In the genomic region with DNA sequence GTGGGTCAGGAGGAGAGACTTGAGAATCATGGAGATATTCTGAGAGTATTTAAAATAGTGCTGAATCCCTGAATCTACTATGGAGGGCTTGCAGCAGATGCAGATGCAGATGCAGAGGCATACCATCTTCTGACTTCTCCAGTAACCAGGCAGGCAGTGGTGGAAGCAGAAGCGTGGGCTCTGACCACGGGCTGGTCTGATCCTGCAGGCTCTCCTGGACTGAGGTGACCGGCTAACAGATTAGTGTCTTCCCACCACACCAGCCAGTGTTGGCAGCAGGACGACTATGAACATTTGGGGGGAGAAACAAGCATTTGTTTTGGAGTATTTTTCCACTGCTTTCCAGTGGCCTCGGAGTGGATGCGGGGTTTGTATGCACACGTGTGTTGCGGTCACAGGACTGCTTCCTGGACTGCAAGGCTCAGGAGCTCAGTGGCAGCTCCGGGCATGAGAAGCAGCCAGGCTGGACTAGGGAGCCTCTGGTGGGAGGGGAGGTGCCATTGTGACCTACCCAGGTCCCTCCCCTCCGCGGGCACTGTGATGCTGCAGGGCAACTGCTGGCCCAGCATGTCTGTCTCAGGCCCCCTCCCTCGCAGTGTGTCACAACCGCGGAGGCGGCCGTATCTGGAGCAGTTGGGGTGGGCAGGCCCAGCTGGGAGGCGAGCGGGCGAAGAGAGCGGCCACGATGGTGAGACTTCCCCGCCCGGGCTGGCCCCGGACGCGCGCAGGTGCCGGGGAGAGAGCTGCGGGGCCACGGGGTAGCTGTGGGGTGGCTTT, we compare ENCODE assay signal across 8 mouse cellular contexts. TPM values are rescaled to one million over a fixed set of nuclear protein-coding genes. Genes with fewer than 3 reads are reported as not detected.
DNase-seq lines count a peak whose midpoint lies in the region; ATAC-seq lines count a peak whose summit lies in the region.

Gene Tuba8, plus strand, starts transcription at position 548 of the 777 bp plus-strand sequence.

- H3K9ac ChIP-seq in embryonic facial prominence, embryonic 11.5 days (replicated peaks; ENCODE audit: low read length), result peak within 1 kb of the TSS; percentile 19
- H3K9ac ChIP-seq in intestine, embryonic 15.5 days, result peak within 1 kb of the TSS; percentile 28; the same call in 1 of the 2 replicates

- H3K27ac ChIP-seq in embryonic facial prominence, embryonic 11.5 days (replicated peaks; ENCODE audit: low read depth, low read length), result no peak within 1 kb of the TSS
- H3K27ac ChIP-seq in intestine, embryonic 15.5 days, result no peak within 1 kb of the TSS

- no peaks in the 10 kb centered on the region; the same call in 1 of the 2 replicates for H3K4me1 ChIP-seq in embryonic facial prominence, embryonic 11.5 days (ENCODE audit: control insufficient read depth, insufficient read depth, low read length)
- H3K4me1 ChIP-seq in intestine, embryonic 15.5 days (replicated peaks), result peaks cover 14% of the 10 kb centered on the region; the same call in 1 of the 2 replicates

- H3K4me2 ChIP-seq in embryonic facial prominence, embryonic 11.5 days (ENCODE audit: low read depth, low read length), result peak within 1 kb of the TSS; percentile 93
- peak within 1 kb of the TSS; percentile 86 for H3K4me2 ChIP-seq in intestine, embryonic 15.5 days (replicated peaks)

- peak; percentile 69 for DNase-seq in adrenal gland, postnatal 25 days
- peak; percentile 26 for DNase-seq in embryonic facial prominence, embryonic 11.5 days (ENCODE audit: low spot score)
- DNase-seq in left cerebral cortex, postnatal 25 days (ENCODE audit: low spot score in 2 of 2), result peak; percentile 50 to 78
- DNase-seq in right cerebral cortex, adult 18-20 months, result peak; percentile 84

- intact Hi-C loops in left cerebral cortex, postnatal 25 days (cut with DNase I), result no loop called here

- no peaks in the 10 kb centered on the region for H3K36me3 ChIP-seq in embryonic facial prominence, embryonic 11.5 days (replicated peaks; ENCODE audit: control insufficient read depth, insufficient read depth, low read depth, low read length)
- H3K36me3 ChIP-seq in intestine, embryonic 15.5 days, result no peaks in the 10 kb centered on the region

- H3K27me3 ChIP-seq in embryonic facial prominence, embryonic 11.5 days (ENCODE audit: control insufficient read depth, insufficient read depth, low read length), result peaks cover 15% of the 10 kb centered on the region
- peaks cover 21% of the 10 kb centered on the region for H3K27me3 ChIP-seq in intestine, embryonic 15.5 days (replicated peaks)

- peak; percentile 75 for ATAC-seq in embryonic facial prominence, embryonic 11.5 days (replicated peaks; ENCODE audit: insufficient number of reproducible peaks, low FRiP score, low TSS enrichment, low read depth)
- ATAC-seq in granulocyte monocyte progenitor cell, adult 5-6 weeks (replicated peaks; ENCODE audit: poor library complexity, severe bottlenecking), result peak; percentile 81
- ATAC-seq in intestine, embryonic 15.5 days, result peak; percentile 80
- peak; percentile 75 for ATAC-seq in megakaryocyte progenitor cell, adult 5-6 weeks (replicated peaks; ENCODE audit: poor library complexity)
- ATAC-seq in erythroid progenitor cell, adult 5-6 weeks (replicated peaks; ENCODE audit: low FRiP score, poor library complexity, severe bottlenecking), result no peak

- 3% methylated on average over 30 of the region's 30 CpGs for whole genome bisulfite sequencing in embryonic facial prominence, embryonic 11.5 days
- 5% methylated on average over 29 of the region's 30 CpGs for WGBS in intestine, embryonic 15.5 days

- peak within 1 kb of the TSS; percentile 24 for H3K4me3 ChIP-seq in embryonic facial prominence, embryonic 11.5 days (ENCODE audit: low read depth, low read length)
- peak within 1 kb of the TSS; percentile 39 for H3K4me3 ChIP-seq in intestine, embryonic 15.5 days (replicated peaks)

- H3K9me3 ChIP-seq in embryonic facial prominence, embryonic 11.5 days (replicated peaks; ENCODE audit: control insufficient read depth, low read length), result no peaks in the 10 kb centered on the region
- no peaks in the 10 kb centered on the region for H3K9me3 ChIP-seq in intestine, embryonic 15.5 days

RNA-seq across cellular contexts. Expression of gene Tuba8, which starts in this region (rescaled TPM):
- 5.3 and 8.0 TPM in 2 replicates for total RNA-seq in adrenal gland, postnatal 25 days (2021)
- 0.45 and 0.53 TPM in 2 replicates for polyA plus RNA-seq in embryonic facial prominence, embryonic 11.5 days (2014; fragmentation: Nextera tagmentation; extraction: Ambion mirVana)
- total RNA-seq in granulocyte monocyte progenitor cell, adult 5-6 weeks (2014; fragmentation: Nextera tagmentation), result 9.3 and 12.8 TPM in 2 replicates
- 27.8 and 28.4 TPM in 2 replicates for total RNA-seq in granulocyte monocyte progenitor cell, adult 5-6 weeks (2017)
- 0.49 and 0.56 TPM in 2 replicates for polyA plus RNA-seq in intestine, embryonic 15.5 days (2015; fragmentation: Nextera tagmentation; extraction: Ambion mirVana)
- 10 to 100 TPM; 10.3 to 10.6 TPM for total RNA-seq in left cerebral cortex, postnatal 25 days (2021)
- total RNA-seq in megakaryocyte progenitor cell, adult 5-6 weeks (2015), result 27.2 and 30.4 TPM in 2 replicates
- total RNA-seq in megakaryocyte progenitor cell, adult 5-6 weeks (2017), result 27.2 and 29.2 TPM in 2 replicates
- 4.2 and 9.4 TPM in 2 replicates for total RNA-seq in erythroid progenitor cell, adult 5-6 weeks (2015; ENCODE audit: low replicate concordance)
- 2.1 and 5.6 TPM in 2 replicates for total RNA-seq in erythroid progenitor cell, adult 5-6 weeks (2017; ENCODE audit: low replicate concordance)

Comparison
In these comparisons a context has a peak if more than half of its experiments do, and no peak if none do; other contexts are left out.
1. Peak in DNase-seq, ATAC-seq, H3K4me3 ChIP-seq, H3K9ac ChIP-seq and H3K4me2 ChIP-seq in embryonic facial prominence, embryonic 11.5 days; RNA of the gene not detected or under 1 TPM.
2. Peak in ATAC-seq, H3K4me3 ChIP-seq, H3K9ac ChIP-seq and H3K4me2 ChIP-seq in intestine, embryonic 15.5 days; RNA of the gene not detected or under 1 TPM.
3. DNase-seq: peak in every context shown above with its lines; median percentile 84 in right cerebral cortex, adult 18-20 months; 69 in adrenal gland, postnatal 25 days; 64 in left cerebral cortex, postnatal 25 days; 26 in embryonic facial prominence, embryonic 11.5 days.